Mouse (Mus musculus): ENCODE data around the gene Eif5a. TPM values are rescaled to one million over a fixed set of nuclear protein-coding genes. Genes with fewer than 3 reads are reported as not detected.
A peak's percentile ranks its signal among the peaks of the same experiment; 100 is the strongest.
"Not testable (repeated sequence)": the region's sequence is repeated elsewhere in the genome, so short reads cannot be mapped to it uniquely, and the experiment has no call there.

Gene Eif5a
- polyA plus RNA-seq, 1 experiment from 2014 or later: 1,570 TPM

DNA sequence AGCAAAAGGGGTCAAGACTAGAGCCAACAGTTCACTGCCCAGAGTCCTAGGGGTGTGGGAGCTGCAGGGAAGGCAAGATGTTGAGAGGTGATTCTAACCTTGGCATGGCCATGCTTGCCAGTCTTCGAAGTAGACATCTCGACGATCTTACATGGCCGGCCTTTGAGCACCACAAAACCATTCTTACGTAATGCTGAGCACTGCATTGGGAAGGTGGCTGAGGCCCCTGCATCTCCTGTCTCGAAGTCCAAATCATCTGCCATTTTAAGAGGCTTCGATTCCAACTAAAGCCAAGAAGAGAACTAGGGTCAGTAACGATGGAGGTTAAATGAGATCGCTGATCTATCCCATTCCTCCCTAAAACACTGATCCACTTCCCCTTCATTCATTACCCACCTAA lies 2.7 kb downstream of the Eif5a start:
- H3K27me3 ChIP-seq: no peaks in the 10 kb centered on the region
- no peak for ATAC-seq (ENCODE audit: insufficient number of reproducible peaks, low FRiP score, low TSS enrichment, low read depth)
- peak overlapping the region; percentile 96 for H3K27ac ChIP-seq (replicated peaks)
- H3K4me3 ChIP-seq (replicated peaks): peak overlapping the region; percentile 95
- H3K4me1 ChIP-seq: peaks cover 38% of the 10 kb centered on the region
- H3K4me2 ChIP-seq (replicated peaks): peak overlapping the region; percentile 82
- H3K9ac ChIP-seq: peak overlapping the region; percentile 18; the same call in 1 of the 2 replicates
- H3K36me3 ChIP-seq: peaks cover 45% of the 10 kb centered on the region
- WGBS: 76% methylated on average over 9 of the region's 9 CpGs
- no peaks in the 10 kb centered on the region for H3K9me3 ChIP-seq (replicated peaks)

DNA sequence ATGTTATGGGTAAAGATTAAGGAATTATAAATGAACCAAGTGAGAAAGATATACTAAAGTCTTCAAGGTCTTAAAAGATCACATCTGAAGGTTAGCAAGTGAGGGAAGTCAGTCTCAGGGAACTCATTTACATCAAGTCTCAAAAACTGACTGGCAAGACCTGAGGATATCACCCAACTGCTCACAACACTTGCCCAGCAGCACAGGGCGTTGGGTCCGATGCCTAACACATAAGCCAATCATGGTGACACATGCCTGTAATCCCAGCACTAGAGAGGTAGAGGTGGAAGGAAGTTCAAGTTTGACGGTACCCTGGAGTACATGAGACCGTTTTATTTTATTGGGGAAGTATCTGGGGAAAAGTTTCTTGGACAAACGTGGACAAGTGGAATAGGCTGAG lies 3.6 kb downstream of the Eif5a start:
- H3K4me3 ChIP-seq (replicated peaks): 0 out of 2 replicates have a peak overlapping the region, but pooled peaks have one; percentile 1
- H3K4me2 ChIP-seq (replicated peaks): no peak overlapping the region
- ATAC-seq (ENCODE audit: insufficient number of reproducible peaks, low FRiP score, low TSS enrichment, low read depth): no peak
- H3K27me3 ChIP-seq: no peaks in the 10 kb centered on the region
- H3K36me3 ChIP-seq: peaks cover 47% of the 10 kb centered on the region
- H3K9ac ChIP-seq: no peak overlapping the region
- H3K4me1 ChIP-seq: peaks cover 43% of the 10 kb centered on the region
- WGBS: 82% methylated on average over 5 of the region's 5 CpGs
- no peaks in the 10 kb centered on the region for H3K9me3 ChIP-seq (replicated peaks)
- no peak overlapping the region for H3K27ac ChIP-seq (replicated peaks)

- Histone ChIP-seq H3K4me2 (replicated peaks) (no peak overlapping the region), H3K9ac (no peak overlapping the region), H3K27me3 (no peaks in the 10 kb centered on the region), H3K4me3 (replicated peaks) (no peak overlapping the region), H3K27ac (replicated peaks) (no peak overlapping the region), H3K4me1 (peaks cover 46% of the 10 kb centered on the region), H3K36me3 (peaks cover 54% of the 10 kb centered on the region), H3K9me3 (replicated peaks) (no peaks in the 10 kb centered on the region)
- ATAC-seq (ENCODE audit: insufficient number of reproducible peaks, low FRiP score, low TSS enrichment, low read depth): no peak
- WGBS: 79% methylated on average over 8 of the region's 8 CpGs
Measured at GRCm38 (mm10) chr11:69917379-69917948, 4.3 kb downstream of the Eif5a start.

GRCm38 (mm10) chr11:69916652-69917378 lies 4.9 kb downstream of the Eif5a start:
- not testable (repeated sequence) for H3K9ac ChIP-seq; H3K9me3 ChIP-seq (replicated peaks); H3K4me3 ChIP-seq (replicated peaks); H3K27me3 ChIP-seq; ATAC-seq (ENCODE audit: insufficient number of reproducible peaks, low FRiP score, low TSS enrichment, low read depth); H3K27ac ChIP-seq (replicated peaks); H3K4me2 ChIP-seq (replicated peaks)
- 44% methylated on average over 7 of the region's 7 CpGs for WGBS
- H3K36me3 ChIP-seq: peaks cover 60% of the 10 kb centered on the region
- peaks cover 46% of the 10 kb centered on the region for H3K4me1 ChIP-seq

DNA sequence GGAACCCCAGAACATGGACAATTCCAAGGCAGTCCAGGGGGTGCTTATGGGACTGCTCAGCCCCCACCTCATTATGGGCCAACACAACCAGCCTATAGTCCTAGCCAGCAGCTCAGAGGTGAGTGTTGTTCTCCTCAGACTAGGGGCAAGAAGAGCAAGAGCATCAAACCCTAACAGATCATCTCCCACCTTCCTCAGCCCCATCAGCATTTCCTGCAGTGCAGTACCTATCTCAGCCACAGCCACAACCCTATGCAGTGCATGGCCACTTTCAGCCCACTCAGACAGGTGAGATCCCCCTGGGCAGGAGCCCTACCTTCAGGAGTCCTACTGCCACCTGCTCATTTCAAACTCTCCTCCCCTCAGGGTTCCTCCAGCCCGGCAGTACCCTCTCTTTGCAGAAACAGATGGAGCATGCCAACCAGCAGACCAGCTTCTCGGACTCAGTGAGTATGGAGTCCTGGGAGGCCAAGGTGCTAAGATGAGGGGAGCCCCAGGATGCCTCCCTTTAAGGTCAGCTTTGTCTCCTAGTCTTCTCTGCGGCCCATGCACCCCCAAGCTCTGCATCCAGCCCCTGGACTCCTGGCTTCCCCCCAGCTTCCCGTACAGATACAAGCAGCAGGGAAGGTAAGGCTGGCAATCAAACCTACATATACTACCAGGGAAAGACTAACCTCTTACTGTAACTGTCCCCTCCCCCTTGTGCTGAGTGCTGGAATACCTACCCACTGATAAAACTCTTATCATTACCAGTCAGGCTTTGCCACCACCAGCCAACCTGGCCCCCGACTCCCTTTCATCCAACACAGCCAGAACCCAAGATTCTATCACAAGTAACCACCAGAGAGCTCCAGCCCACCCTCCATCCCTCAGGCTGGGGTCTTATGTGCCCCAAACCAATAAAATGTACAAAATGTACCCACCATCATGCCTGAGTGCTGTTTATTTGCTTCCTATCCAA lies 5.8 kb downstream of the Eif5a start:
- Histone ChIP-seq H3K9ac (no peak overlapping the region), H3K4me3 (replicated peaks) (peak overlapping the region; percentile 75), H3K27ac (replicated peaks) (no peak overlapping the region), H3K36me3 (peaks cover 69% of the 10 kb centered on the region), H3K9me3 (replicated peaks) (no peaks in the 10 kb centered on the region), H3K27me3 (no peaks in the 10 kb centered on the region), H3K4me1 (peaks cover 46% of the 10 kb centered on the region), H3K4me2 (replicated peaks) (peak overlapping the region; percentile 89; the same call in 1 of the 2 replicates)
- no peak for ATAC-seq (ENCODE audit: insufficient number of reproducible peaks, low FRiP score, low TSS enrichment, low read depth)
- 62% methylated on average over 5 of the region's 5 CpGs for WGBS

DNA sequence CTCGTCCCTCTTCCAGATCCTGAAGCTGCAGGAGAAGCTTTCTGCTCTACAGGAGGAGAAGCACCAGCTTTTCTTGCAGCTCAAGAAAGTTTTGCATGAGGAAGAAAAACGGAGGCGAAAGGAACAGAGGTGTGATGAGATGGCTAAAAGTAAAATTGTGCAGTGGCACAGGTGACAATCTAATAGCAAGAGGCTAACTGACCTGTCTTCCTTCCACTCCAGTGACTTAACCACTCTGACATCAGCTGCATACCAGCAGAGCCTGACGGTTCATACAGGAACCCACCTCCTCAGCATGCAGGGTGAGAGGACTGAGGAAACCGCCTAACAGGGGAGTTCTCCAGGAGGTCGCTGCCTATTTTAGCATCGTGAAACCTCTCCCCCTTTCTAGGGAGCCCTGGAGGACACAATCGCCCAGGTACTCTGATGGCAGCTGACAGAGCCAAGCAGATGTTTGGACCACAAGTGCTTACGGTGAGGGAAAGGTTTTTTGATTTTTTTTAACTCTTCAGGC lies 6.8 kb downstream of the Eif5a start:
- no peaks in the 10 kb centered on the region for H3K9me3 ChIP-seq (replicated peaks)
- 27% methylated on average over 9 of the region's 9 CpGs for WGBS
- H3K27ac ChIP-seq (replicated peaks): 0 out of 2 replicates have a peak overlapping the region, but pooled peaks have one; percentile 92
- no peak for ATAC-seq (ENCODE audit: insufficient number of reproducible peaks, low FRiP score, low TSS enrichment, low read depth)
- peaks cover 46% of the 10 kb centered on the region for H3K4me1 ChIP-seq
- H3K4me2 ChIP-seq (replicated peaks): peak overlapping the region; percentile 89
- H3K9ac ChIP-seq: peak overlapping the region; percentile 80; the same call in 1 of the 2 replicates
- peak overlapping the region; percentile 75 for H3K4me3 ChIP-seq (replicated peaks)
- H3K27me3 ChIP-seq: no peaks in the 10 kb centered on the region
- peaks cover 79% of the 10 kb centered on the region for H3K36me3 ChIP-seq

DNA sequence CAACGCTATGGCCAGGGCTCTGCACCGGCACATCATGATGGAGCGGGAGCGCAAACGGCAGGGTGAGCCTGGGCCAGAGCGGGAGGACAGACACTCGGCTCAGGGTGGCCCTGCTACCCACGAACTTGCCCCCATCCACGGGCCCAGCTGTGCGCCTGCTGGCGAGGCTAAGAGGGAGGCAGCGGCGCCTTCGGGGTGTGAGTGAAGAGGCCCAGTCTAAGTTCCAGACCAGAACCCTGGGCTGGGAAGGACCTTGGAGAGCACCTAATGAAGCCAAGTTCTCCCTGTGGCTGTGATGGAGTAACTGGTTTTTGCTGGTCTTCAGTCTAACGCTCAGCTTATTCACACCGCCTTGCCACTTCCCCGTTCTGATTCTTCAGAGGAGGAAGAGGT lies 7.4 kb downstream of the Eif5a start:
- 3% methylated on average over 17 of the region's 17 CpGs for WGBS
- peak overlapping the region; percentile 92 for H3K27ac ChIP-seq (replicated peaks)

GRCm38 (mm10) chr11:69913554-69914371 lies 8.0 kb downstream of the Eif5a start, which contains the start of gene Gps2:
Gene Gps2, plus strand, starts transcription at chr11:69913888.
- WGBS: 1% methylated on average over 61 of the region's 61 CpGs
- peak; percentile 89 for ATAC-seq (ENCODE audit: insufficient number of reproducible peaks, low FRiP score, low TSS enrichment, low read depth)

More for the DNA sequence above, 7.4 kb downstream of the Eif5a start:
- Histone ChIP-seq H3K4me1 (peaks cover 43% of the 10 kb centered on the region), H3K4me2 (replicated peaks) (peak overlapping the region; percentile 89), H3K36me3 (peaks cover 85% of the 10 kb centered on the region), H3K9me3 (replicated peaks) (no peaks in the 10 kb centered on the region), H3K9ac (peak overlapping the region; percentile 80), H3K4me3 (replicated peaks) (peak overlapping the region; percentile 75), H3K27me3 (no peaks in the 10 kb centered on the region)
- ATAC-seq (ENCODE audit: insufficient number of reproducible peaks, low FRiP score, low TSS enrichment, low read depth): 0 out of 2 replicates have a peak, but pooled peaks have one; percentile 4

DNA sequence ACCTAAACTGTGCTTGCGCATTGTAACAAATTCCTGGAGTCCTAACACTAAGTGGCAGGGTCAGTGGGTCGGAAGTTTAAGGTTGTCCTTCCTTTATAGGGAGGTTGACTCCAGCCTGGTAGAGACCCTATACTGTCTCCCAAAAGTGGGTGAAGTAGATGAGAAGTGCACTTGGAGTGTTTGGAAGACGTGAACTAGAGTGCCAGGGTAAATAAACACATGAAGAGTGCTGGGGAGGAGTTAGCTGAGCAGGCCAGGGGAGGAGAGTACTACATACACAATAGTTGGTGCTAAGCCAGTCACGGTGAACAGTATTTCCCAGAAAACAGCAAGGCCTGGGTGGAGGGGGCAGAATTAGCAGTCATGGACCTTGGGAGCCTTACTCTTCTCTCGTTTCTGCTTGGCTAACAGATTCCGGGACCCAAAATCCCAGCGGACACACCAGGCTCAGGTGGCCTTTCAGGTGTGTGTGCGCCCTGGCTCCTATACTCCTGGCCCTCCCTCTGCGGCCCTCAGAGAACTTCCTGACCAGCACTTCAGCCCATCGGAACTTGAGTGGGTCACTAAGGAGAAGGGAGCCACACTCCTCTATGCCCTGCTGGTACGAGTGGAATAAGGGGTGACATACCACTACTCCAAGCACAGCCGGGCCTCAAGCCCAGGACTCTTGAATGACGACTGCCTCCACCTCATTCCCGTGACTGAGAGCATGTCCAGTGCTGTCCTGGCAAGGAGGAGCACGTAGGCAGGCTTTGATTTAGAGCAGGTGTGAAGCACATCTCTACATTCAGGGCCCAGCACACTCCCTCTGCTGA lies 8.8 kb downstream of the Eif5a start:
- H3K9me3 ChIP-seq (replicated peaks): no peaks in the 10 kb centered on the region
- no peaks in the 10 kb centered on the region for H3K27me3 ChIP-seq
- peak overlapping the region; percentile 92; the same call in 1 of the 2 replicates for H3K27ac ChIP-seq (replicated peaks)
- peak overlapping the region; percentile 89 for H3K4me2 ChIP-seq (replicated peaks)
- peak overlapping the region; percentile 75 for H3K4me3 ChIP-seq (replicated peaks)
- peaks cover 85% of the 10 kb centered on the region for H3K36me3 ChIP-seq
- no peak for ATAC-seq (ENCODE audit: insufficient number of reproducible peaks, low FRiP score, low TSS enrichment, low read depth)
- peaks cover 30% of the 10 kb centered on the region for H3K4me1 ChIP-seq
- WGBS: 73% methylated on average over 15 of the region's 15 CpGs
- H3K9ac ChIP-seq: 0 out of 2 replicates have a peak overlapping the region, but pooled peaks have one; percentile 80

More at GRCm38 (mm10) chr11:69913554-69914371, 8.0 kb downstream of the Eif5a start, which contains the start of gene Gps2:
- Histone ChIP-seq H3K27me3 (no peaks in the 10 kb centered on the region), H3K4me2 (replicated peaks) (peak within 1 kb of the TSS; percentile 89), H3K36me3 (peaks cover 85% of the 10 kb centered on the region), H3K27ac (replicated peaks) (peak within 1 kb of the TSS; percentile 92), H3K9ac (peak within 1 kb of the TSS; percentile 80), H3K9me3 (replicated peaks) (no peaks in the 10 kb centered on the region), H3K4me3 (replicated peaks) (peak within 1 kb of the TSS; percentile 75), H3K4me1 (peaks cover 37% of the 10 kb centered on the region)

All from embryonic facial prominence, embryonic 15.5 days (tissue).